Mouse (Mus musculus): ENCODE measurements around the gene Tfcp2.
"Not testable (repeated sequence)": the region's sequence is repeated elsewhere in the genome, so short reads cannot be mapped to it uniquely, and the experiment has no call there.

Tfcp2 gene

DNA sequence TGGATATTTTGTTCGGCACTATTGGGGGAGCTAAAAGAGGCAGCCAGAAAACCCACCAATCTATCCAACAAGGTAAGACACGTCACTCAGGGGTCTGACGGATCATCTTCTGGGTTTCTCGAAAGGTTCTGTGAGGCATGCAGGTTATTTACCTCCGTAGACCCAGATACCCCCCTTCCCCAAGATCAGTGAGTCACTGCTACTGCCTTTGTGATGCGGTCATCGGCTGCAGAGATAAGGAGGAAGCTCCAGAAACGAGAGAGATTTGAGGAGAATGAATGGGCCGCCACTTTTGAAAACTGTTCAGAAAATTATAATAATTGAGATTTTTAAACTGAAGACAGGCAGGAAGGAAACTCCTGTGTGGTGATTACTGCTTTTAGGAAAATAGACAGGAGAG, 4.6 kb upstream of the Tfcp2 start:
- DNase-seq (ENCODE audit: low read depth) = no peak

DNA sequence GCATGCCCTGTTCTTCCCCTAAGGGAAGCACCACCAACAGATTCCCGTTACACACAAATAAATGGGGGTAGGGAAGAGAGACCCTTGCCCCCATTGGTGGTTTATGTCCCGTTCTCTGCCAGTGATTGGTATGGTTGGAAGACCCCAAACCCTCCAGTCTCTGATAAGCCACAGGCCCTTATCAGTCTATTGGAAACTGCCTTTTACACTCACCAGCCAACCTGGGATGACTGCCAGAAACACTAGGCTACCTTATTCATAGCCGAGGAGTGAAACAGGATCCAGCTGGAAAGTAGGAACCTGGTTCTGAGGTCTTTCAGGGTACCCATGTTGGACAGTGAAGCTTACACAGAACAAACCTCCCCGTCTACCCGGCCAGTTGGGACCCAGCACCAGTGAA, 4.2 kb upstream of the Tfcp2 start:
- DNase-seq (ENCODE audit: low read depth) = no peak

DNA sequence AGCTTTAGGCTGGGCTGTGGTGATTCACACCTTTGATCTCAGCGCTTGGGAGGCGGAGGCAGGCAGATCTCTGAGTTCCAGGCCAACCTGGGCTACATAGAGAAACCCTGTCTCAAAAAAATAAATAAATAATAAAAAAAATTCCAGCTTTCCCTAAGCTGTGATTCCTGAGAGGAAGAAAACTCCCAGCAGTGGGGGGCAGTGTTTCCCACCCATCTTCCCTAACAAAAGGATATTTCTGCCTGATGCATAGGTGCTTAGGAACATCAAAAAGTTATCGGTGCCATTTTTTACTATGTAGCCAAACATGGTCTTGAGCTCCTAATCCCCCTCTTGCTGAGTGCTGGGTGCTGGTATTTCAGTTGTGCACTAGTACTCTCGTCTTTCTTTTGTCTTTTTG, 1.5 kb downstream of the Tfcp2 start:
- DNase-seq (ENCODE audit: low read depth) = no peak

DNA sequence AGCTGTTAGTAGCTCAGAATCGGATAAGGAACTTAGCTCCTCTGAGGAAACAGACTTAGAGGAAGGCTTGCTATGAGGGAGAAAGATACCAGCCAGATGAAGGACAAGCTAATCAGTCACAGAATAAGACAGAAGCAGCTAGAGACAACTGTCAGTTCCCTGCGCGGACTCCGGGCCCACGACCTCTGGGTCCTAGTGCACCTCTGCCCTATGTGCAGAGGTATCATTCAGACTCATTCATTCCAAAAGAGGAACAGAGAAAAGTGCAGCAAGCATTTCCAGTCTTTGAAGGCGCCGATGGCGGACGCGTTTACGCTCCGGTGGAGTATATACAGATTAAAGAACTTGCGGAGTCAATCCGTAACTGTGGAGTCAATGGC, 8.2 kb downstream of the Tfcp2 start:
- DNase-seq (ENCODE audit: low read depth) = not testable (repeated sequence)

DNA sequence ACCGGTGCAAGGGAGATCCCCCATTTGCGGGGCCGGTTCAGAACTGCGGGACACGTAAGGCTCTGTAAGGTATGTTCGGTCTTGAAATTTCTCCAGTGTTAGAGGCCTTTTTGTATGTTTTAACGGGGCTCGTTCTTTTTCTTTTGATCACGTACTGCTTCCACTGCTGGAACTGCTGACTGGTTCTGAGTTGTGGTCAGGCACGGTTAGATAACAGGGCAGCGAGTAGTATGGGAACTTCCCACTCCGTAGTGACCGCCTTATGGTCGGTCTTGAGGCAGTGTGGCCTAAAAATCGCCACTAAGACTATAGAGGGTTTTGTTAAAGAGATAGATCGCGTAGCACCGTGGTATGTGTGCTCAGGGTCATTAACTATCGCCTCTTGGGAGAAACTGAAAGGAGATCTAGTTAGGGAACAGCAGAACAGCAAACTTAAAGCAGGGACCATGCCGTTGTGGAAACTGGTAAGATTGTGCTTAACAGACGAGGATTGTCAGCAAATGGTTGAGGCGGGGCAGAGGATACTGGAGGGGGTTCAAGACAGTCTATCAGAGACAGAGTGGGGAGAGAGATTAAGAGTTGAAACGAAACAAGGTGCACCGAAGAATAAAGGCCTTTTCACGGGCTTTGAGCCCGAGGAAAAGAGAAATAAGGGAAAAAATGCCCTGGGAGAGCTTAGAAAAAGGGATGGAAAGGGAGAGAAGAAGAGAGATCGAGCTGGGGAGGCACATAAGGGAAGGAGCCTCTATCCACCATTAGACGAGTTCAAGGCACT, 8.7 kb downstream of the Tfcp2 start:
- DNase-seq (ENCODE audit: low read depth) = not testable (repeated sequence)

DNA sequence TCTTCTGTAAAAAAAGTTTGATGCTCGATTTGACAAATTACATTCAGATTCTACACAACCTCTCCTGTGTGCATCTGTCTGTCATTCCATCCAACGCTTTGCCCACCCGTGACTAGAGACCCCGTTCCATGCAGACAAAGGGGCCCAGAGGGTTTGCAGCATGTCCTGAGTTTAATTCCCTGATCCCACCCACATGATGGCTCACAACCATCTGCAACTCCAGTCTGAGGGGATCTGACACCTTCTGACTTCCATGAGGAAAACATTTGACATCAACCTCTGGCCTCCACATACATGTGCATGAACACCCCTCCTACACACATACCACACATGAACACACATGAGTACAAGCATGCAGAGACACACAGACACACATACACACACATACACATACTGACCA, 10.4 kb downstream of the Tfcp2 start:
- no peak for DNase-seq (ENCODE audit: low read depth)

DNA sequence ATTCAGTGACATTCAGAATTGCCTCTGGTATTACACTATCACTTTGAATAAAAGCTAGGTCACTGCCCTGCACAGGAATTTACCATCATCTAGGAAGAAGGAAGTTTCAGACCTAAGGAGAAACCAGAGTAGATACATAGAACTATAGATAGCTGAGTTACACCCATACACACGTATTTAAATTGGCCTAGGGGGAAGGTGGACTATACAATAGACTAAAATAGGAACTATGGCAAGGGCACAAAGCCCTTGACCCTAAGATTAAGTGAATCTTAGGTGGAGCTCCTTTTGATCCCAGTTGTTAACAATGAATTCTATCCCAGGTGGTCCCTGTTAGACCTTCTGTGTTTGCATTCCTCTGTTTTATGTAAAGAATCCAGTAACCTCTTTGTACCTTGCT, 10.8 kb downstream of the Tfcp2 start:
- not testable (repeated sequence) for DNase-seq (ENCODE audit: low read depth)

DNA sequence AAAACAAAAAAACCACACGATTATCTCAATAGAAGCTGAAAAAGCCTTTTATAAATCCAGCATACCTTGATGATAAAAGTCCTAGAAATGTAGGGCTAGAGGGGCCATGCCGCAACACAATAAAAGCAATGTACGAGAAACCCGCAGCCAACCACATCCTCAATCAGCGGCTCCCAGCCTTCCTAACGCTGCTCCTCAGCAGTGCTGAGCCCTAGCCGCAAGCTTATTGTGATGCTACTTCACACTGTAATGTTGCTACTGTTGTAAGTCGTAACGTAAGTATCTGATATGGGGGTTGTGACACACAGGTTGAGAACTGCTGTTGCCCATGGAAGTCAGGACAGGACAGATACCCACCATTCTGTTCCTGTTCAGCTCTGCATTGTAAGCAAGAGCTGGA, 12.4 kb downstream of the Tfcp2 start:
- DNase-seq (ENCODE audit: low read depth) = peak; percentile 54

DNA sequence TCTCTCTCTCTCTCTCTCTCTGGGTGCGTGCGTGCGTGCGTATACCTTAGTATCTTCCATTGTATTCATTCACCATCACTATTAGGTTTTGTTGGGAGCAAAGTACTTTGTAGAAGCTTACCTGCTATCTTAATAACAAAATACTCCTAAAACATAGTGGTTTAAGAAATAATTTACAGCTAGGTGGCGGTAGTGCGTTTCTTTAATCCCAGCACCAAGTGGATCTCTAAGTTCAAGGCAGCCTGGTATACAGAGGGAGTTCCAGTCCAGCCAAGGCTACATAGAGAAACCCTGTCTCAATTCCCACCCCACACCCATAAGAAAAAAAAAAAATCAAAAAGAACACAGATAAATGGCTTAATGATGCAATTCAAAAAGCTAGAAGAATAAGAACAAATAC, 13.9 kb downstream of the Tfcp2 start:
- DNase-seq (ENCODE audit: low read depth) = peak; percentile 87

DNA sequence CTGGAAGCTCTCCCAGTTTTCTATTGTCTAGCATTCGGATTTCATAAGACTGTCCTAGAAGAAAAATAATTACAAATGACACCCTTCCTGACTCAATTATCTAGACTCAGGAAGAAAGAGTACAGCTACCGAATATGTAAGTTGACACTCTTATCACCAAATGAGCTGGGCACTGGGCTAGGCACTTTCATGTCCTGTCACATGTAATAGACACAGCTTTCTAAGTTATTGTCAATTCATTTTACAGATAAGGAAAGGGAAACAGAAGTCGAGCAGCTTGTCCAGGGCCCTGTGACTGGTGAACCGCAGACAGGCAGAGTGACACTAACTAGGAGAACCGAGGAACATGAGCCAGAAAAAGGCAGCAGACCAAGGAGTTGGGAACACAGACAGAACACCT, 23.9 kb downstream of the Tfcp2 start:
- no peak for DNase-seq (ENCODE audit: low read depth)

DNA sequence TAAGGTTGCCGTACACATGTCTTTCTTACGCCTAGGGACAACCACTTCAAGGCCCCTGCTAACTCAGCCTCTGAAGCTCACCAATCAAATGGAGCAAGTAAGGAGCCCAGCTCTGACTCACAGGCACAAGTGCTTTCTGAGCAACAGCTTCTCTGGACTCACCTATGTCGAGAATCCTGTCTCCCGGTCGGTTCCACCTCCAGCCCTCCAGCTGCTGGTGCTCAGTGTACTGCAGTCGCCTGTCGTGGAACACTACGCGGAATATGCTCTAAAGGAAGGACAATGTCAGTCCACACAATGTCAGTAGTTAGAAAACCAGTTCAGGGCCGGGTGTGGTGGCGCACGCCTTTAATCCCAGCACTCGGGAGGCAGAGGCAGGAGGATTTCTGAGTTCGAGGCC, 26.4 kb downstream of the Tfcp2 start:
- DNase-seq (ENCODE audit: low read depth) = no peak

DNA sequence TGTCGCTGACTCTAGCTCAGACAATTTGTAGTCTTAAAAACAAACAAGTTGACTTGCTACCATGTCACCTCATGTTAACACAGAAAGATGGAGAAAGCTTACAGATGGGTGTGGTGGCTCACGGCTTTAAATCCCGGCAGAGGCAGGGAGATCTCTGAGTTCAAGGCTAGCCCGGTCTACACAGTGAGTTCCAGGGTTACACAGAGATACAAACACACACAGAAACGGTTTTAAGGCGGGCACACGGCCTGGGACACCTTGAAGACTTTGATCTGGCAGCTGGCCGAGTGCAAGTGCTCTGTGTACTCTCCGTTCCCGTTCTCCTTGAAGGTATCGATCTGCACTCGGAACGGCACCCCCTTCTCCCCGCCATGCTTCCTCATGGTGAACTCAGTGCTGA, 31.5 kb downstream of the Tfcp2 start:
- DNase-seq (ENCODE audit: low read depth) = no peak

DNA sequence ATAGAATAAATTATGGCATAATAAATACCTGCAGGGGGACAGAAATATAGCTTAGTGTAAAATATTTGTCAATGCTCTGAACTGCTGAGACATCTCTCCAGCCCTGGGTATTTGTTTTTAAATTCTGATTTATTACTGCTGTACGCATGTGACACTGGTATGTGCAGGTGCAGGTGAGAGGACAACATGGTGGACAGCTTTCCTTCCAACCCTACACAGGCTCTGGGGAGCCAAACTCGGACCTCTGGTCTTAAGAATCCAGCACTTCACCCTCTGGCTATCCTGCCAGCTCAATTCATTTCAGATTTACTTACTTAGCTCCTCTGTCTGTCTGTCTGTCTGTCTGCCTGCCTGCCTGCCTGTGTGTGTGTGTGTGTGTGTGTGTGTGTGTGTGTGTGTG, 36.7 kb downstream of the Tfcp2 start:
- no peak for DNase-seq (ENCODE audit: low read depth)

DNA sequence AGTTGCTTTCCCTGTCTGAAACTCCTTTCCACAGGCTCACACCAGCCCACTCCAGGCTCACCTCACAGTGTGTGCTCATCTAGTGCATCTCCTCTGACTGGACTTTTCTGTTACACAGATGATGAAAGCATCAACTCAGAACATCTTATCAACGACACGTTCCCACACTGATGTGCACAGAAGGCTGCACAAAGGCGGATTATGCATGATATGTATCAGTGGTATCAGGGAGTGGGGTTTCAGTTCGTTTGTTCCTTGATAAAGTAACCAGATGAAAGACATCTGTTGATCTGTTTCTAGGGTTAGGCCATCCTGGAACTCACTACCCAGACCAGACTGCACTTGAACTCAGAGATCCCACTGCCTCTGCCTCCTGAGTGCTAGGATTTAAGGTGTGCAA, 38.4 kb downstream of the Tfcp2 start:
- DNase-seq (ENCODE audit: low read depth) = no peak

DNA sequence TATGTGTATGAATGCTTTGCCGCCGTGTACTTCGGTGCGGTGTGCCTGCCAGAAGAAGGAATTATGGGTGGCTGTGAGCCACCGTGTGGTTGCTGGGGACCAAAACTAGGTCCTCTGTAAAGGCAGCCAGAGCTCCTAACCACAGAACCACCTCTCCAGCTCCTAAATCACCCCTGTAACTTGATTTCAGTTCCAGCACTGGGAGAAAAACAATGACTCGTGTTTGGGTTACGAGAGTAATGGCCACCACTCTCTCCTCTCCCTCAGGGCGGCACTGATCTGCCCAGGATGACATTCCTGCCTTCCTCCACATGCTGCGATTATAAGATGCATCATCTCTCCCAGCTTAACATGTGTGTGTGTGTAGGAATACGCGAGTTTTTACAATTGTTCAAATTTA, 41.7 kb downstream of the Tfcp2 start:
- DNase-seq (ENCODE audit: low read depth) = no peak

DNA sequence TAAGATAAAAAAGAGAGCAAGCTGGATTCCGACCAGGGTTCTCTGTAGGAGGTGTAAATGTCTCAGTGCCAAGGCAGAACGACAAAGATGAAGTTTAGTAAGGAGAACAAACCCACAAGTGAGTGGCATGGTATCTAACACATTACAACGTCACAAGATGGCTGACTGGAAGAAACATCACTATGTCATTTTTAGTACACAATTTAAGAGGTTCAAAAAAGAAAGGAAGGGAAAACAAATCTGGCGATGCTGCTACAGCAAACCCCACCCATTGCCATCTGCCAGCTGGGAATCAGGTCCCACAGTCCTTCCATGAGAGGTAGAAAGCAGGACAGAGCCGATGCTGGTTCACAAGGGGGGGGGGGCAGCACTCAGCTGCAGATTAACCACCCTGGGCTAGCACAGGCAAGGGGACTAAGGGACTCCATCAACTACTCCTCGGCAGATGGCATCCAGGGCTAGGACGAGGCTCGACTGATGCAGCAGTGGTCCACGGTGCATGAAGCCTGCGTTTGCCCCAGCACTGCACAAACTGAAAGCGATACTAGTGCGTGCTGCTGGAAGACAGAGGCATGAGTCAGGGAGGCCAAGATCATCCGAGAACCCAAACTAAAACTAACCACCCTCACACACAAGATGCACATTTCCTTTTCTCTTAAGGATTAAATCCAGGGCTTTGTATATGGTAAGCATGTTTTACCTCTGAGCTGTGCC, 43.2 kb downstream of the Tfcp2 start:
- DNase-seq (ENCODE audit: low read depth) = no peak

DNA sequence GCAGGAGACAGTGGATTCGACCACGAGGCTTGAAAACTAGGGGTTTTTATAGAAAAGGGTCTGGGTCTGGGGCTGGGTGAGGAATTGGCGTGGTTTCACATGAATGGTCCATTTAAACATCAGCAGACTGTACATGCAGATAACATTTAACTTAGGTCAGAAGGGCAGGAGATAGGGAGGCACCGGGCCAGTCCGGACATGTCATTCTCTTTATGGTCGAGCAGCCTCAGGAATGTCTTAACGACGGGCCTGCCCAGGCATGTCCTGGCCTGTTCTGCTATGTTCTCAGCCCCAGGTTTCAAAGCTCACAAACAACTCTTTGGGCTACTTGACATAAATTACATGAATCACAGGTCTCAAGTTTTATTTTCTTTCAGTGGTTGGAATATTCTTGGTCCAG, 52.3 kb downstream of the Tfcp2 start:
- DNase-seq (ENCODE audit: low read depth) = not testable (repeated sequence)

DNA sequence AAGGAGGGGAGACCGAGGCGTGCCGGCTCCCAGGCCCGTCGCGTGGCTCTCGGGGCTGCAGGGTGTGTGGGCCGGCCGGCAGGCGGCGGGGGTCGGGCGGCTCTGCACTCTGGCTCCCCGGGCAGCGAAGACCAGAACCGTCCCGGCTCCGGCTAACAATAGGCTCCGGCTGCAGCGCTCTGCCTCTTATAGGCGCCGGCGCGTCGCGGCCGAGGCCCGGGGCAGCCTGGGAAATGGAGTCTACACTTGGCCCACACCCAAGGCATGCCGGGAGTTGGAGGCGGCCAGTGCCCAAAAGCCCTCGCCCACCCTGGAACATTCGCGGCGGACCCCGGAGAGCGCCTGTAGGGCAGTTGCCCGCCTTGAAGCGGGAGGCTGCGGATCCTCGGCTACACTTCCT, 56.7 kb downstream of the Tfcp2 start, which contains the start of gene Csrnp2:
Gene Csrnp2, minus strand, starts transcription at position 387 of the 400 bp plus-strand sequence.
- DNase-seq (ENCODE audit: low read depth) = peak; percentile 89

DNA sequence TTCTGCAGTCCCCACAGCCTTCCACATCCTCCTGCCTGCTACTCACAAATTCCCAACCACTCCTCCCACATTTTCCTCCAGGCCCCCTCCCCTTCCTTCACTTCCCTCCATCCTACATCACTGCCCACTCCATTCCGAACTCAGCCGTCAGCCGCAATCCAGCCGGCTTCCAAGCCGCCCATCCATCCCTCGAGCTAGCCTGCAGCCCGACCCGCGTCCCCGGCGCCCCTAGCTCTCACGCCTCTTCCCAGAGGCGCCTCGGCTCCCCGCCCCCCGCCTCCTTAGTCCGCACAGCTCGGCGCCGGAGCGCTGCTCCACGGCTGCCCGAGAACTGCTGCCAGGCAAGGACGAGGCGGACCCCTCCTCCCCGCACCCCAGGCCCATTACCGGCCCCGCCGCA, 57.2 kb downstream of the Tfcp2 start:
- DNase-seq (ENCODE audit: low read depth) = no peak

DNA sequence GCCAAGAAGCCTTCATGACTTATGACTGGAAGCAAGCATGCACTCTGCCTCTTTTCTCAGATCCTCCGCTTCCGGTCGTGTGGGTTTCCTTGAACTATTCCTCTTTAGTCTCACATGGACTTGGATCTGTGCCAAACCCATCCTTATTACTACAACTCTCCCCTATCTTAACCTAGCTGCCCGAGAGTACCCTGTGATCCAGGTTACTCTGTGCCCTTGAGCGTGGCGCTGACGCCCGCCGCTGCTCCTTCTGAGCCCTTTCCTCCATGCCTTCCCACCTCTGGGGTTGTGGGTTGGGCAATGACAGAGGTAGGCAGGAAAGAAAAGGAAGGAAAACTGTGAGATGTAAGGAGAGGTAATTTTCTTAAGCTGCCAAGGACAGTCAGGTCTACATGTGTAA, 59.8 kb downstream of the Tfcp2 start:
- no peak for DNase-seq (ENCODE audit: low read depth)

DNA sequence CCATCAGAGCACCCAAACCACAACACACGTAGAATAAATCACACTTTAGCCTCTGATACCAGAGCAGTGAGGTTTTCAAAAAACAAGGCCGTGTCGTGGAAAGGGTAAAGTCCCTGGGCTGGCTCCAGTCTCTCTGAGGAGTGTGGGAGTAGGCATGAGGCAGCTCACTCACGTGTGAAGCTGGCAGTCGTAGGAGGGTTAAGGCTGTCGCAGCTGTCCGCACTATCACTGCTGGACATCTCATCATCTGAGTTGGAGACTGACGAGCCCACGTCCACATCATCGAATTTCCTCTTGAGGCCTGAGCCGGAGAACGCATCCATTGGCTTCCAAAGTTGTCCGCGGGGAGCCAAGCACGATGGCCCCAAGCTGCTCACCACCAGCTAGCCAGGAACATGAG, 62.5 kb downstream of the Tfcp2 start:
- DNase-seq (ENCODE audit: low read depth) = no peak

DNA sequence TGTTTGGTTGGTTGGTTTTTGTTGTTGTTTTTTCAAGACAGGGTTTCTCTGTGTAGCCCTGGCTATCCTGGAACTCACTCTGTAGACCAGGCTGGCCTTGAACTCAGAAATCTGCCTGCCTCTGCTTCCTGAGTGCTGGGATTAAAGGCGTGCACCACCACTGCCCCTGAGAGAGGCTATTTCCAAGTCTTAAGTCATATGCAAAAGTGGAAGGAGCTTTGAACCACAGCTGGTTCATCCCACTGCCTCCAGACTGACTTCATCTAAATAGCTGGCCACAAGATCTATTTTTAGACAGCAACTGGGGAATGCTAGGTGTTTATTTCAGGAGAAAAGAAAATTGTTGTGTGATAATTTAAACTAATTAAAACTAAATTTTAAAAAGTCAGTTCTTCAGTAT, 63.5 kb downstream of the Tfcp2 start:
- DNase-seq (ENCODE audit: low read depth) = not testable (repeated sequence)

DNA sequence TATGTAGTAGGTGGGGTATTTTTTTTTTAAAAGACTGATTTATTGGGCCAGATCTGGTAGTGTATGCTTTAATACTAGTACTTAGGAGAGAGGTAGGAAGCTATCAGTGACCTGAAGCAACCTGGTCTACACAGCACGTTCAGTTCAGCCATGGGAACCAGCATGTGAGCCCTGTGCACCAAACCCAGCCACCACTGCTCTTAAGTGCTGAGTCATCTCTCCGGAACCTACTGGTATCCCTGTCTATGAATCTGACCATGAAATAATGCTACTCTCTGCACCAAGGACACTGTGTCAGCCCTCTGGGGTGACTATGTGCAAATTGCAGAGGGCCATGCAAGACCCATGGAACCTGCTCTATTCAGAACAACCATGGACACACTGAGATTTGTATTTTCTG, 64.8 kb downstream of the Tfcp2 start:
- no peak for DNase-seq (ENCODE audit: low read depth)

DNA sequence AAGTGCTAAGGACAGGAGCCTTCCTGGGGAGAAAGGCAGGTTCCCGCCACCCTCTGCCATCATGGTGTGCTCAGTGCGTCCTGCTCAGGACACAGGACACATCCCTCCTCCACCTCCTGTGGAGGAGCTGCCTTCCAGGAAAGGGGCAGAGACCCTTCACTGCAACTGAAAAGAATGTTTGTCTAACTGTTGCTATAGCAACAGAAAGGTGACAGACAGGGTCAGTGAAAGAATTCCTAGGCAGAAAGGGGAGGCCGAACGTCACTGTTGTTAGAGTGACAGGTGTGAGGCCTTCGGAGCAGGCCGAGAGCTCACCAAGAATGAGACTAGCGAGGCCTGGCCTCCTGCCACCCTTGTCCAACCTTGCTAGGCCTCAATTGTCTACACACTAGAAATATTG, 65.4 kb downstream of the Tfcp2 start:
- no peak for DNase-seq (ENCODE audit: low read depth)

Measured in naive thymus-derived CD4-positive, alpha-beta T cell, adult 2 months (primary cell).